Comparison of ENCODE assay signal across 13 mouse cellular contexts in the genomic region with DNA sequence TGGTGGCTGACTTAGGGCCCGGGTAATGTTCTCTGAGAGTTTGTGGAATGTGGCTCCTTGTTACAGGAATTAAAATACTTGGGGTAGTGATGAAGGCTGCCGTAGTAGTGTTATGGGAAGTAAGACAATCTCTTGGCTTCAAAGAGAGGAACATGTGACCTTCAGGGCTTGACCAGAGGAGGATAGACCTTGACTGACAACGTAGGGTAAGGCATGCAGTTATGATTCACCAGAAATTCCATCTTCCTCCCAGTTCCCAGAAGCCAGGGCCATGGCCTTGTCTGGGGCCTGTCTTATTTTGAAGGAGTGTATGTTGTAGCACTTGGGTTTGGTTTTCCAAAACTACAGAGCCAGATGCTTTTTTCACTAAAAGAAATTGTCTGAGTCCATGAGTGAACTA.
"Had no signal": no experiment of that assay in that cellular context is flagged by ENCODE, and none has a peak within 500 bp of the region (broad histone marks: within the 10 kb centered on the region; RNA-seq: fewer than 3 reads in every experiment).

No protein-coding gene starts in this region.

- H3K9me3 ChIP-seq: kidney, embryonic 15.5 days; limb, embryonic 15.5 days; liver, embryonic 12.5 days; midbrain, embryonic 10.5 days; neural tube, embryonic 12.5 days had no signal

- DNase-seq: kidney, postnatal 14 days; layer of hippocampus, postnatal 36 days; lung, embryonic 14.5 days; lung, postnatal 10 days; lung, postnatal 4 days; midbrain, embryonic 14.5 days; thymus, postnatal 4 days had no signal

- H3K27ac ChIP-seq: kidney, embryonic 15.5 days; limb, embryonic 15.5 days; liver, embryonic 12.5 days; midbrain, embryonic 10.5 days; neural tube, embryonic 12.5 days; stomach, postnatal 0 days had no signal

- H3K27me3 ChIP-seq: kidney, embryonic 15.5 days; limb, embryonic 15.5 days; liver, embryonic 12.5 days; neural tube, embryonic 12.5 days had no signal

- H3K36me3 ChIP-seq: kidney, embryonic 15.5 days; limb, embryonic 15.5 days; liver, embryonic 12.5 days; midbrain, embryonic 10.5 days; neural tube, embryonic 12.5 days had no signal

- H3K4me1 ChIP-seq: neural tube, embryonic 12.5 days had no signal

- H3K4me3 ChIP-seq: kidney, embryonic 15.5 days; limb, embryonic 15.5 days; liver, embryonic 12.5 days; midbrain, embryonic 10.5 days; neural tube, embryonic 12.5 days had no signal
